Mouse (Mus musculus): Measurements from ENCODE around the gene Zfp872. TPM values are rescaled to one million over a fixed set of nuclear protein-coding genes. Genes with fewer than 3 reads are reported as not detected.

Gene Zfp872
- polyA plus RNA-seq, 1 experiment from 2014 or later: 0.32 TPM

DNA sequence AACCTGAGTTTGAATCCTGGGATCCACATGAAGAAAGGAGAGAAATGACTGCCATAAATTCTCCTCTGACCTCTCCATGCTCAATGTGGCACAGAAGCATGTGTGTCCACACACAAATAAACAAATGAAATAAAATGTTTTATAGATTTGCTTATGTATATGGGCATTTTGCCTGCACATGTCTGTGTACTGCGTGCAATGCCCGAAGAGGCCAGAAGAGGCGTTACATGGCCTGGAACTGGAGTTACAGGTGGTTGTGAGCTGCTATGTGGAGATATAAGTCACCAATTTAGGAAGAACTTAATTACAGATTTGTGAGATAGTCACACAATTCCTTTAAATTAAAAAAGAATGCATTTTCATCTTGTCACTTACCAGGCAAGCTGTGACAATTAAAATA is 34.1 kb upstream of the Zfp872 start:
- ATAC-seq (ENCODE audit: low FRiP score, low TSS enrichment): no peak
- Histone ChIP-seq H3K27me3 (ENCODE audit: control insufficient read depth, insufficient read depth, low read length) (no peaks in the 10 kb centered on the region), H3K36me3 (ENCODE audit: control insufficient read depth, insufficient read depth, low read length) (no peaks in the 10 kb centered on the region), H3K4me2 (replicated peaks; ENCODE audit: low read depth, low read length) (no peak overlapping the region), H3K9ac (ENCODE audit: low read depth, low read length) (no peak overlapping the region), H3K4me3 (ENCODE audit: low read length) (no peak overlapping the region), H3K9me3 (ENCODE audit: control insufficient read depth, low read length) (no peaks in the 10 kb centered on the region), H3K27ac (ENCODE audit: low read depth, low read length) (no peak overlapping the region), H3K4me1 (ENCODE audit: control insufficient read depth, insufficient read depth, low read length) (no peaks in the 10 kb centered on the region)
- 90% methylated on average over 3 of the region's 3 CpGs for WGBS

GRCm38 (mm10) chr9:22155614-22156013 is 32.3 kb upstream of the Zfp872 start:
- 29% methylated on average over 10 of the region's 10 CpGs for WGBS
- Histone ChIP-seq H3K27ac (ENCODE audit: low read depth, low read length) (no peak overlapping the region), H3K9ac (ENCODE audit: low read depth, low read length) (no peak overlapping the region), H3K9me3 (ENCODE audit: control insufficient read depth, low read length) (no peaks in the 10 kb centered on the region), H3K27me3 (ENCODE audit: control insufficient read depth, insufficient read depth, low read length) (no peaks in the 10 kb centered on the region), H3K36me3 (ENCODE audit: control insufficient read depth, insufficient read depth, low read length) (no peaks in the 10 kb centered on the region), H3K4me2 (replicated peaks; ENCODE audit: low read depth, low read length) (0 out of 2 replicates have a peak overlapping the region, but pooled peaks have one; percentile 15), H3K4me1 (ENCODE audit: control insufficient read depth, insufficient read depth, low read length) (no peaks in the 10 kb centered on the region), H3K4me3 (ENCODE audit: low read length) (no peak overlapping the region)
- peak; percentile 37; the same call in 1 of the 2 replicates for ATAC-seq (ENCODE audit: low FRiP score, low TSS enrichment)

GRCm38 (mm10) chr9:22156497-22157245 is 31.2 kb upstream of the Zfp872 start, which contains the start of gene Pigyl:
Gene Pigyl (plus strand): TSS chr9:22156846.
- Histone ChIP-seq H3K9me3 (ENCODE audit: control insufficient read depth, low read length) (no peaks in the 10 kb centered on the region), H3K27me3 (ENCODE audit: control insufficient read depth, insufficient read depth, low read length) (no peaks in the 10 kb centered on the region), H3K4me1 (ENCODE audit: control insufficient read depth, insufficient read depth, low read length) (no peaks in the 10 kb centered on the region), H3K4me3 (ENCODE audit: low read length) (peak within 1 kb of the TSS; percentile 69), H3K36me3 (ENCODE audit: control insufficient read depth, insufficient read depth, low read length) (no peaks in the 10 kb centered on the region), H3K4me2 (replicated peaks; ENCODE audit: low read depth, low read length) (peak within 1 kb of the TSS; percentile 66), H3K9ac (ENCODE audit: low read depth, low read length) (peak within 1 kb of the TSS; percentile 75), H3K27ac (ENCODE audit: low read depth, low read length) (peak within 1 kb of the TSS; percentile 78)
- 1% methylated on average over 62 of the region's 65 CpGs for WGBS
- peak; percentile 98 for ATAC-seq (ENCODE audit: low FRiP score, low TSS enrichment)

- no peaks in the 10 kb centered on the region; the same call in 1 of the 2 replicates for H3K4me1 ChIP-seq (ENCODE audit: control insufficient read depth, insufficient read depth, low read length)
- 71% methylated on average over 34 of the region's 34 CpGs for WGBS
- no peaks in the 10 kb centered on the region for H3K36me3 ChIP-seq (ENCODE audit: control insufficient read depth, insufficient read depth, low read length)
- no peaks in the 10 kb centered on the region for H3K9me3 ChIP-seq (ENCODE audit: control insufficient read depth, low read length)
- no peak for ATAC-seq (ENCODE audit: low FRiP score, low TSS enrichment)
- H3K4me3 ChIP-seq (ENCODE audit: low read length): peak overlapping the region; percentile 69
- H3K4me2 ChIP-seq (replicated peaks; ENCODE audit: low read depth, low read length): peak overlapping the region; percentile 66
- H3K9ac ChIP-seq (ENCODE audit: low read depth, low read length): peak overlapping the region; percentile 75
- H3K27me3 ChIP-seq (ENCODE audit: control insufficient read depth, insufficient read depth, low read length): no peaks in the 10 kb centered on the region
- H3K27ac ChIP-seq (ENCODE audit: low read depth, low read length): no peak overlapping the region
Measured at GRCm38 (mm10) chr9:22157516-22158265, 30.2 kb upstream of the Zfp872 start.

- Histone ChIP-seq H3K36me3 (ENCODE audit: control insufficient read depth, insufficient read depth, low read length) (no peaks in the 10 kb centered on the region), H3K4me3 (ENCODE audit: low read length) (no peak overlapping the region), H3K27me3 (ENCODE audit: control insufficient read depth, insufficient read depth, low read length) (no peaks in the 10 kb centered on the region), H3K9me3 (ENCODE audit: control insufficient read depth, low read length) (no peaks in the 10 kb centered on the region), H3K27ac (ENCODE audit: low read depth, low read length) (no peak overlapping the region), H3K9ac (ENCODE audit: low read depth, low read length) (no peak overlapping the region), H3K4me2 (replicated peaks; ENCODE audit: low read depth, low read length) (no peak overlapping the region), H3K4me1 (ENCODE audit: control insufficient read depth, insufficient read depth, low read length) (no peaks in the 10 kb centered on the region; the same call in 1 of the 2 replicates)
- ATAC-seq (ENCODE audit: low FRiP score, low TSS enrichment): no peak
- 45% methylated on average over 6 of the region's 6 CpGs for WGBS
Measured at GRCm38 (mm10) chr9:22161299-22161698, 26.6 kb upstream of the Zfp872 start.

- Histone ChIP-seq H3K4me3 (ENCODE audit: low read length) (no peak overlapping the region), H3K4me1 (ENCODE audit: control insufficient read depth, insufficient read depth, low read length) (no peaks in the 10 kb centered on the region; the same call in 1 of the 2 replicates), H3K27me3 (ENCODE audit: control insufficient read depth, insufficient read depth, low read length) (no peaks in the 10 kb centered on the region), H3K36me3 (ENCODE audit: control insufficient read depth, insufficient read depth, low read length) (no peaks in the 10 kb centered on the region), H3K4me2 (replicated peaks; ENCODE audit: low read depth, low read length) (no peak overlapping the region), H3K9me3 (ENCODE audit: control insufficient read depth, low read length) (peaks cover 4% of the 10 kb centered on the region; the same call in 1 of the 2 replicates), H3K27ac (ENCODE audit: low read depth, low read length) (no peak overlapping the region), H3K9ac (ENCODE audit: low read depth, low read length) (no peak overlapping the region)
- 82% methylated on average over 9 of the region's 9 CpGs for WGBS
- ATAC-seq (ENCODE audit: low FRiP score, low TSS enrichment): no peak
Measured at GRCm38 (mm10) chr9:22162305-22162704, 25.6 kb upstream of the Zfp872 start.

- ATAC-seq (ENCODE audit: low FRiP score, low TSS enrichment): no peak
- Histone ChIP-seq H3K27ac (ENCODE audit: low read depth, low read length) (no peak overlapping the region), H3K36me3 (ENCODE audit: control insufficient read depth, insufficient read depth, low read length) (no peaks in the 10 kb centered on the region), H3K4me1 (ENCODE audit: control insufficient read depth, insufficient read depth, low read length) (no peaks in the 10 kb centered on the region; the same call in 1 of the 2 replicates), H3K27me3 (ENCODE audit: control insufficient read depth, insufficient read depth, low read length) (no peaks in the 10 kb centered on the region), H3K4me2 (replicated peaks; ENCODE audit: low read depth, low read length) (no peak overlapping the region), H3K9ac (ENCODE audit: low read depth, low read length) (no peak overlapping the region), H3K4me3 (ENCODE audit: low read length) (no peak overlapping the region), H3K9me3 (ENCODE audit: control insufficient read depth, low read length) (peaks cover 4% of the 10 kb centered on the region; the same call in 1 of the 2 replicates)
- 88% methylated on average over 7 of the region's 7 CpGs for WGBS
Measured at GRCm38 (mm10) chr9:22162912-22163311, 25.0 kb upstream of the Zfp872 start.

DNA sequence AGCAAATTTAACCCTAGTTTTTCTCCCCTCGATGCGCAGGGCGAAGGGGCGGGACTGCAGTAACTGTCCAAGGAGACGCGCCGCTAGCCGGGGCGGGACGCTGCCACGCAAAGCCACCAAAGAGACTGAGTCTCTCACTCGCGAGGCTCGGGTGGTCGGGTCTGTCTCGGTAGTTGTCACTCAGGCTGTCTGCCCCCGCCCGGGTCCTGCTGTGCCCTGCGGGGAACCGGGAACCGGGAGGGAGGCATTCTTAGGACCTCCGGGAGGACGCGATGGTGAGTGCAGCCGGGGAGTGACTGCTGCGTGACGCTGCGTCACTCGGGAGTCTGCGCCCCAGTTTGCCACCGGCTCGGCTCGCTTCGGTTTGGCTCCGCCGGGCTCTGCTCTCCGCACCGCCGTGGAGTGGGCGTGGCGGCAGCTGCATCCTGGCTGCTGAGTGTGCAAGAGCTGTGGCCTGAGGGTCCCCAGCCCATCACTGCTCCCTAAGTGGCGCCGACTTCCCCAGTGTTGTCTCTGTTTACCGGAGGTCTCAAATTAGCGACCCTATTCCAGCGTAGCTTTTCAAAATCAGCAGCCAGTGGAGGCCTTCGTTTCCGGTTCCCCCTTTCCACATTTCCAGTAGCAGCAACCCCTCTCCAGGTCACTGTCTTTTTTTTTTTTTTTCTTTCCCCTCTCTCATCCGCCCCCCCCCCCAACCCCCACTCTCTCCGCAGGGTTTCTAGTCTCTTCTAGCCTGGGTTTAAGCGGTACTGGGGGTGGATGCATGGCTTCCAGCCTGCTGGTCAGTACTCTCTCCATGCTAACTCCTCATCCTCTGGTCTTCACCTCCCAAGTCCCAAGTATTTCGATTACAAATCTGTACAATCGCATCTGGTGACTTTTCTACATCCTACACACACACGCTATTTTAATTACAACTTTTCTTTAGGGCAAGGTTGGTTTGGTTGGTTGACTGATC is 22.9 kb upstream of the Zfp872 start:
- H3K9ac ChIP-seq (ENCODE audit: low read depth, low read length): peak overlapping the region; percentile 59
- WGBS: 2% methylated on average over 51 of the region's 54 CpGs
- H3K4me2 ChIP-seq (replicated peaks; ENCODE audit: low read depth, low read length): peak overlapping the region; percentile 99
- no peaks in the 10 kb centered on the region for H3K36me3 ChIP-seq (ENCODE audit: control insufficient read depth, insufficient read depth, low read length)
- H3K27me3 ChIP-seq (ENCODE audit: control insufficient read depth, insufficient read depth, low read length): no peaks in the 10 kb centered on the region
- peak; percentile 68; the same call in 1 of the 2 replicates for ATAC-seq (ENCODE audit: low FRiP score, low TSS enrichment)
- H3K9me3 ChIP-seq (ENCODE audit: control insufficient read depth, low read length): peaks cover 4% of the 10 kb centered on the region; the same call in 1 of the 2 replicates
- H3K4me1 ChIP-seq (ENCODE audit: control insufficient read depth, insufficient read depth, low read length): no peaks in the 10 kb centered on the region; the same call in 1 of the 2 replicates
- peak overlapping the region; percentile 63 for H3K4me3 ChIP-seq (ENCODE audit: low read length)
- no peak overlapping the region for H3K27ac ChIP-seq (ENCODE audit: low read depth, low read length)
